Mouse (Mus musculus): Measurements from ENCODE around the gene Prph2. TPM values are rescaled to one million over a fixed set of nuclear protein-coding genes. Genes with fewer than 3 reads are reported as not detected.

The Prph2 gene
- total RNA-seq, 1 experiment from 2014 or later, result not detected

GRCm38 (mm10) chr17:46966892-46967291 lies 56.6 kb downstream of the Prph2 start:
- DNase-seq, result no peak

GRCm38 (mm10) chr17:46972603-46973002 lies 62.3 kb downstream of the Prph2 start:
- no peak for DNase-seq

Other genes starting within 250 kb of the Prph2 start
- gene Rrp36, start 236.1 kb upstream of the Prph2 start, total RNA-seq (2021), result 26.8 and 33.4 TPM in 2 replicates
- 89.2 and 90.4 TPM in 2 replicates for gene Mea1, start 231.7 kb upstream of the Prph2 start, total RNA-seq (2021)
- 73.3 and 86.4 TPM in 2 replicates for gene Klhdc3, start 229.5 kb upstream of the Prph2 start, total RNA-seq (2021)
- 44.9 and 47.2 TPM in 2 replicates for gene Ppp2r5d, start 205.3 kb upstream of the Prph2 start, total RNA-seq (2021)
- 60.6 and 68.6 TPM in 2 replicates for gene Pex6, start 199.0 kb upstream of the Prph2 start, total RNA-seq (2021)
- 0.61 and 12.4 TPM in 2 replicates for gene Gnmt, start 181.3 kb upstream of the Prph2 start, total RNA-seq (2021)
- gene Cnpy3, start 158.2 kb upstream of the Prph2 start, total RNA-seq (2021), result 50.0 and 64.6 TPM in 2 replicates
- not detected in 2 replicates for gene Ptcra, start 146.7 kb upstream of the Prph2 start, total RNA-seq (2021)
- 73.6 and 82.1 TPM in 2 replicates for gene 2310039H08Rik, start 137.8 kb upstream of the Prph2 start, total RNA-seq (2021)
- gene Rpl7l1, start 127.8 kb upstream of the Prph2 start, total RNA-seq (2021), result 69.4 and 73.0 TPM in 2 replicates
- gene Bicral, start 52.0 kb upstream of the Prph2 start, total RNA-seq (2021), result 24.6 and 26.0 TPM in 2 replicates
- 19.7 and 24.3 TPM in 2 replicates for gene Tbcc, start 19.8 kb upstream of the Prph2 start, total RNA-seq (2021)
- 92.6 and 99.3 TPM in 2 replicates for gene Ubr2, start 100.1 kb downstream of the Prph2 start, total RNA-seq (2021)